Mouse (Mus musculus) C2C12 (cell line): ENCODE results near the gene Zfp719. TPM values are rescaled to one million over a fixed set of nuclear protein-coding genes. Genes with fewer than 3 reads are reported as not detected.
A peak's percentile ranks its signal among the peaks of the same experiment; 100 is the strongest.

ENCODE experiments used
- H3K27me3 ChIP-seq: one replicate; pipeline ENCODE4 v1.6.1; 2011; ENCODE audit not compliant: control insufficient read depth, insufficient read depth, insufficient read length
- H3K36me3 ChIP-seq: one replicate; pipeline ENCODE4 v1.6.1; 2011; ENCODE audit not compliant: control insufficient read depth, insufficient read depth
- H3K4me3 ChIP-seq: one replicate; pipeline ENCODE4 v1.5.1; 2011; ENCODE audit warnings: mild to moderate bottlenecking, control low read depth; ENCODE audit not compliant: poor library complexity, insufficient read depth, severe bottlenecking
- H3K79me2 ChIP-seq: one replicate; pipeline ENCODE4 v1.6.1; 2011; ENCODE audit not compliant: control insufficient read depth, insufficient read depth
- H3K79me3 ChIP-seq: one replicate; pipeline ENCODE4 v1.6.1; 2011; ENCODE audit warnings: low read depth, control low read depth
- H3ac ChIP-seq: one replicate; pipeline ENCODE3; 2011; ENCODE audit warnings: low read depth; ENCODE audit not compliant: control insufficient read depth, insufficient read length
- CEBPB ChIP-seq: IDR thresholded peaks from one replicate; pipeline ENCODE4 v1.6.1; 2011; ENCODE audit warnings: low read depth, mild to moderate bottlenecking, control low read depth, moderate library complexity
- CTCF ChIP-seq: IDR thresholded peaks from one replicate; pipeline ENCODE4 v1.5.1; 2011; ENCODE audit not compliant: control insufficient read depth, insufficient read depth, insufficient read length
- FOSL1 ChIP-seq: IDR thresholded peaks from one replicate; pipeline ENCODE4 v1.8.0; 2011; ENCODE audit warnings: mild to moderate bottlenecking, low read length; ENCODE audit not compliant: poor library complexity, insufficient read depth, severe bottlenecking
- MAX ChIP-seq: IDR thresholded peaks from one replicate; pipeline ENCODE4 v1.6.1; 2011; ENCODE audit warnings: mild to moderate bottlenecking, control low read depth
- MYOD1 ChIP-seq: IDR thresholded peaks from one replicate; pipeline ENCODE4 v1.6.1; 2011; ENCODE audit warnings: low read depth; ENCODE audit not compliant: control insufficient read depth, insufficient read length
- MYOG ChIP-seq: IDR thresholded peaks from one replicate; pipeline ENCODE4 v1.6.1; 2011; ENCODE audit not compliant: control insufficient read depth, insufficient read length; ENCODE audit errors: extremely low read depth
- USF1 ChIP-seq: IDR thresholded peaks from one replicate; pipeline ENCODE4 v1.6.1; 2011; ENCODE audit warnings: low read depth, mild to moderate bottlenecking, control low read depth, moderate library complexity
- polyA plus RNA-seq: library from polyadenylated mRNA; unstranded; fragments of >200 nt; fragmentation: generic; extraction: Trizol; gene quantifications from one replicate; pipeline ENCODE4 v1.2.1, GENCODE M21; 2012; ENCODE audit warnings: missing spikeins

Gene Zfp719
- polyA plus RNA-seq, 1 experiment = 2.1 TPM

DNA sequence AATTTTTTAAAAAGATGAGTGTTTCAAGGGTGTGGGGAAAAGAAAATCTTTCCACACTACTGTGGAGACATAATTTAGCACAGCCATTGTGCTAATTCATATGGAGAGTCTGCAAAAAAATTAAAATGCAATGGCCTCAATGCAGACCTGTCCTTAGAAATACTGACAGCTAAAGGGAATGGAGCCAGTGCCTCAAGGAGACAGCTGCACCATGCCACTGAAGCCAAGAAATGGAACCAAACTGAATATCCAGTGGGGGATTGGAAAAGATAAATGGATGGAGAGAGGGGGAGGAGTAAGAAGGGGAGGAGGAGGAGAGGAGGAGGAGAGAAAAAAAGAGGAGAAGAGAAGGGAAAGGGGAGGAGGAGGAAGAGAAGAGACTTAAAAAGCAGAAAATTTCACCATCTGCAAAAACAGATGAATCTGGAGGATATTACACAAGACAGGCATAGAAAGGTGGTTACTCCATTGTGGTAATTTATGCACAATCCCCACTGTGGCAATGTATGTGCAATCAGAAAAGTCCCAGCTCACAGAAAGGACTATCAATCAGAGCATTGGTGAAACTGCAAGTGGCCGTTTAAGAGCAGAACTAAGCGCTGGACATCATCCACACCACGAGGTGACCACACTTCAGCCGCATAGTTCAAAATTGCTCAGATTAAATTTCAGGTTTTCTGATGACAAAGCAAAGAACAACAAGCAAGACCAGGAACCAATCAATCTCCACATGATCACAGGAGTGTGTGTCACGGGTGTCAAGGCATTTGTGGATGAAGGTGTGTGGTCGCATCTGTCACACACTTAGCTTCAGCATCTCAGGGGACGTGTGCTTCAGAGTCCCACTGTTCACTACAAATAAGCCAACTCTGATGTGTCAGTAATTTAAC is 33.5 kb upstream of the Zfp719 start:
- TF ChIP-seq CEBPB (peak; percentile 73), FOSL1 (no peak), CTCF (no peak), MYOD1 (peak; percentile 54), MYOG (no peak), USF1 (peak; percentile 24), MAX (no peak)
- no peak overlapping the region for H3ac ChIP-seq
- no peak overlapping the region for H3K4me3 ChIP-seq
- no peaks in the 10 kb centered on the region for H3K79me3 ChIP-seq
- no peaks in the 10 kb centered on the region for H3K79me2 ChIP-seq
- H3K27me3 ChIP-seq = no peaks in the 10 kb centered on the region
- no peaks in the 10 kb centered on the region for H3K36me3 ChIP-seq

- no peaks in the 10 kb centered on the region for H3K79me2 ChIP-seq
- H3K4me3 ChIP-seq = no peak overlapping the region
- no peaks in the 10 kb centered on the region for H3K79me3 ChIP-seq
- H3ac ChIP-seq = no peak overlapping the region
- no peaks in the 10 kb centered on the region for H3K36me3 ChIP-seq
- TF ChIP-seq CTCF = no peak
- no peak for TF ChIP-seq MYOG
- no peak for TF ChIP-seq CEBPB
- TF ChIP-seq MYOD1 = no peak
- no peak for TF ChIP-seq MAX
- no peak for TF ChIP-seq FOSL1
- H3K27me3 ChIP-seq = no peaks in the 10 kb centered on the region
Observed at GRCm38 (mm10) chr7:43547666-43548065, 31.7 kb upstream of the Zfp719 start.

GRCm38 (mm10) chr7:43548206-43548605 is 31.2 kb upstream of the Zfp719 start:
- TF ChIP-seq FOSL1 (no peak), MAX (no peak), CEBPB (no peak), MYOG (no peak), MYOD1 (no peak), CTCF (no peak), USF1 (no peak)
- H3K79me3 ChIP-seq = no peaks in the 10 kb centered on the region
- no peaks in the 10 kb centered on the region for H3K27me3 ChIP-seq
- no peaks in the 10 kb centered on the region for H3K79me2 ChIP-seq
- H3K4me3 ChIP-seq = no peak overlapping the region
- H3ac ChIP-seq = no peak overlapping the region
- H3K36me3 ChIP-seq = no peaks in the 10 kb centered on the region

DNA sequence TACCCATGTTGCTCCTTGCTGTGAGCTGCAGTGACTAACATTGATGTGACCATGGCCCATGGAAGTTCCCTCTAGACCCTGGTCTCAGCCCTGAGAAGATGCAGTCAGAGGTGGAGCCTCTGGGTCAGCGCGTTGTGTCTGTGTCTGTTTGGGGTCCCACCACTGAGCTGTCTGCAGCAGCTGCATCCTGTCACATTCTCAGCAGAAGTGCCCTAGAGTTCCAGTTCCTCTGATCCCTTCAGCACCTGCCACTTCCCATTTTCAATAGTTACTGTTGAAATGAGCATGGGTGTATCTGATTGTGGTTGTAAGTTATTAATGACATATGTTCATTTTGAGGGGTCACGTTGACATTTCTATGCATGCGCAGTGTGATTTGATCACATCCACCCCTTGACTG is 26.3 kb upstream of the Zfp719 start:
- TF ChIP-seq MAX (no peak), USF1 (no peak), MYOD1 (no peak), CEBPB (no peak), MYOG (no peak), CTCF (no peak), FOSL1 (no peak)
- H3K27me3 ChIP-seq = no peaks in the 10 kb centered on the region
- H3K36me3 ChIP-seq = no peaks in the 10 kb centered on the region
- H3ac ChIP-seq = no peak overlapping the region
- H3K4me3 ChIP-seq = no peak overlapping the region
- H3K79me3 ChIP-seq = no peaks in the 10 kb centered on the region
- no peaks in the 10 kb centered on the region for H3K79me2 ChIP-seq

DNA sequence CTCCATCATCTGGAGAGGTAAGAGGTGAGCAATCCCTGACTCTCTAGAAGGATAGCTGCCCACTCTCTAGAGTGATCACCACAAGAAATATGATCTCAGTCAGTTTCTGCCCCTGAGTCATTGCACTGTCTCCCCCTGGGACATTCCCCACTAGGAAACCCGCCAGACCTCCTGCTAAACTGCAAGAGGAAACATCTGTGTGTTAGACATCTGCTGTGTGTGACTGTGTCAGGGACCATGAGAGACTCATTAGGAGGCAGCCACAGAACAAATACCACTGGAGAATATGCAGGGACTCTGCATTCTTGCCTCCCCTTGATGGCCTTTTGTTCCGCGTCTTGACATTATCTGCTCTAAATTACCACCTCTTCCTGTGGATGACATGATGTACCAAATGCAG is 24.9 kb upstream of the Zfp719 start:
- TF ChIP-seq MYOD1 (peak; percentile 82), USF1 (no peak), FOSL1 (peak; percentile 68)
- no peak overlapping the region for H3ac ChIP-seq
- H3K4me3 ChIP-seq = no peak overlapping the region
- H3K79me3 ChIP-seq = no peaks in the 10 kb centered on the region
- H3K36me3 ChIP-seq = no peaks in the 10 kb centered on the region
- H3K27me3 ChIP-seq = no peaks in the 10 kb centered on the region
- H3K79me2 ChIP-seq = no peaks in the 10 kb centered on the region

DNA sequence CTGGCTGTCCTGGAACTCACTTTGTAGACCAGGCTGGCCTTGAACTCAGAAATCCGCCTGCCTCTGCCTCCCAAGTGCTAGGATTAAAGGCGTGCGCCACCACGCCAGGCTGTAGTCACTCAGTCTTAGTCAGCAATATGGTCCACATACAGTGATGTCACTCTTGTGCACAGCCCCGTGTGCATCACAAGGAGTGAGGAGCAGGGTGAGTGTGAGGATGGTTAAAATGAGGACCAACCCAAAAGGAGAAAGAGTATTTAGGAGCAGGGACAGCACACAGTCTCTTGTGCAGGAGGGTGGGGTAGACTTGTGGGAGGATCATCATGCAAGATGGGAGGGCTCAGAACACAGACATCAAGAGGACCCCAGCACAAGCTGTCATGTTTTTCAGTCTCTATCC is 24.1 kb upstream of the Zfp719 start:
- TF ChIP-seq MYOD1 = no peak
- no peak for TF ChIP-seq CTCF
- no peak for TF ChIP-seq FOSL1
- TF ChIP-seq CEBPB = no peak
- TF ChIP-seq MAX = no peak
- TF ChIP-seq MYOG = no peak
- TF ChIP-seq USF1 = no peak
- H3K27me3 ChIP-seq = no peaks in the 10 kb centered on the region
- H3ac ChIP-seq = no peak overlapping the region
- no peaks in the 10 kb centered on the region for H3K79me2 ChIP-seq
- no peak overlapping the region for H3K4me3 ChIP-seq
- H3K36me3 ChIP-seq = no peaks in the 10 kb centered on the region
- no peaks in the 10 kb centered on the region for H3K79me3 ChIP-seq
